In the genomic region with DNA sequence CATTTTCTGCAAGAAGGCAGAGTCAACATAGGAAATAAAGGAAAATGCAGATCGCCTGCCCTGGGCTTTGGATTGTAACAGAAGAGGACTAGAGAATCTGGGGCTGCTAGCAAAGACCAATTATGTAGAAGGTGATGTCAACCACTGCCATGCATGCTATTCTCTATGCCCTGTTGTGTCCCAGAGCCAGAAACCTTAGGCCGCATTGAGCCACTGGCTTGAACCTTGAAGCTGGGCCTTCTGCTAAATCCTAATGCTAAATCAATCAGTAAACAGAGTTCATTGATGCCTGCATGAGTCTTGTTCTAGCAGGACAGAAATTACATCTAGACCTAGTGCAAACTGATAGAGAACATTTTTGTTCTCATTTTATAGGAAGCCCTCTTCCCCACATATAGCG, we compare ENCODE assay signal across 25 mouse cellular contexts. TPM values are rescaled to one million over a fixed set of nuclear protein-coding genes. Genes with fewer than 3 reads are reported as not detected.
DNase-seq lines count a peak whose midpoint lies in the region; ATAC-seq and TF ChIP-seq lines count a peak whose summit lies in the region.
"Had no signal": no experiment of that assay in that cellular context is flagged by ENCODE, and none has a peak within 500 bp of the region (broad histone marks: within the 10 kb centered on the region; RNA-seq: fewer than 3 reads in every experiment).

No protein-coding gene starts in this region.

- peaks cover 97% of the 10 kb centered on the region for H3K27me3 ChIP-seq in forebrain, embryonic 11.5 days (ENCODE audit: control insufficient read depth, insufficient read depth, low read length)
- peaks cover 76% of the 10 kb centered on the region for H3K27me3 ChIP-seq in forebrain, embryonic 15.5 days
- peaks cover 100% of the 10 kb centered on the region for H3K27me3 ChIP-seq in embryonic facial prominence, embryonic 10.5 days (replicated peaks; ENCODE audit: low read depth, poor library complexity, severe bottlenecking)
- peaks cover 65% of the 10 kb centered on the region for H3K27me3 ChIP-seq in hindbrain, postnatal 0 days (ENCODE audit: insufficient read depth, low read length)
- H3K27me3 ChIP-seq in midbrain, embryonic 16.5 days (ENCODE audit: control insufficient read depth, insufficient read depth, low read depth, low read length): peaks cover 33% of the 10 kb centered on the region
- H3K27me3 ChIP-seq in intestine, embryonic 16.5 days (replicated peaks; ENCODE audit: control insufficient read depth, insufficient read depth, low read length): peaks cover 83% of the 10 kb centered on the region
- H3K27me3 ChIP-seq: Patski had no signal

- H3K9ac ChIP-seq in forebrain, embryonic 11.5 days (ENCODE audit: low read length): no peak overlapping the region
- H3K9ac ChIP-seq in forebrain, embryonic 15.5 days (replicated peaks): no peak overlapping the region
- H3K9ac ChIP-seq in hindbrain, postnatal 0 days (replicated peaks; ENCODE audit: low read length): no peak overlapping the region
- peak overlapping the region; percentile 53 for H3K9ac ChIP-seq in midbrain, embryonic 16.5 days (ENCODE audit: low read depth, low read length)
- H3K9ac ChIP-seq in intestine, embryonic 16.5 days (ENCODE audit: low read depth, low read length): no peak overlapping the region
- H3K9ac ChIP-seq: embryonic facial prominence, embryonic 15.5 days; liver, embryonic 14.5 days had no signal

- H3K4me2 ChIP-seq in forebrain, embryonic 11.5 days (ENCODE audit: low read depth, low read length, severe bottlenecking): no peak overlapping the region
- H3K4me2 ChIP-seq in forebrain, embryonic 15.5 days (replicated peaks): no peak overlapping the region
- peak overlapping the region; percentile 13 for H3K4me2 ChIP-seq in hindbrain, postnatal 0 days (ENCODE audit: low read depth, low read length)
- peak overlapping the region; percentile 68 for H3K4me2 ChIP-seq in midbrain, embryonic 16.5 days (ENCODE audit: low read length)
- H3K4me2 ChIP-seq in intestine, embryonic 16.5 days (ENCODE audit: low read depth, low read length): no peak overlapping the region
- H3K4me2 ChIP-seq: embryonic facial prominence, embryonic 15.5 days had no signal

- H3K4me1 ChIP-seq in forebrain, embryonic 11.5 days (replicated peaks; ENCODE audit: control insufficient read depth, insufficient read depth, low read length): peaks cover 14% of the 10 kb centered on the region
- peaks cover 27% of the 10 kb centered on the region for H3K4me1 ChIP-seq in forebrain, embryonic 15.5 days
- peaks cover 57% of the 10 kb centered on the region for H3K4me1 ChIP-seq in embryonic facial prominence, embryonic 10.5 days
- no peaks in the 10 kb centered on the region for H3K4me1 ChIP-seq in hindbrain, postnatal 0 days (ENCODE audit: insufficient read depth, low read length)
- peaks cover 8% of the 10 kb centered on the region for H3K4me1 ChIP-seq in midbrain, embryonic 16.5 days (ENCODE audit: control insufficient read depth, insufficient read depth, low read length)
- peaks cover 20% of the 10 kb centered on the region for H3K4me1 ChIP-seq in intestine, embryonic 16.5 days (ENCODE audit: control insufficient read depth, insufficient read depth, low read length)

- peak; percentile 40 for DNase-seq in forebrain, embryonic 11.5 days (ENCODE audit: low spot score)
- peak; percentile 20 for DNase-seq in embryonic facial prominence, embryonic 10.5 days (ENCODE audit: low spot score)
- DNase-seq in hindbrain, postnatal 0 days (ENCODE audit: low spot score): no peak
- DNase-seq in yolk sac, embryonic 10.5 days (ENCODE audit: low spot score): no peak
- DNase-seq: cerebellum, postnatal 25 days; gastrocnemius, adult 2 months; heart, adult 2 months; layer of hippocampus, postnatal 36 days; left cerebral cortex, postnatal 4 days; lung, postnatal 4 days; thymus, postnatal 25 days had no signal

- H3K36me3 ChIP-seq in forebrain, embryonic 11.5 days (ENCODE audit: control insufficient read depth, insufficient read depth, low read length): no peaks in the 10 kb centered on the region
- no peaks in the 10 kb centered on the region for H3K36me3 ChIP-seq in forebrain, embryonic 15.5 days
- no peaks in the 10 kb centered on the region for H3K36me3 ChIP-seq in embryonic facial prominence, embryonic 10.5 days (replicated peaks)
- H3K36me3 ChIP-seq in hindbrain, postnatal 0 days (ENCODE audit: insufficient read depth, low read length): no peaks in the 10 kb centered on the region
- H3K36me3 ChIP-seq in midbrain, embryonic 16.5 days (ENCODE audit: control insufficient read depth, insufficient read depth, low read length): no peaks in the 10 kb centered on the region
- no peaks in the 10 kb centered on the region for H3K36me3 ChIP-seq in intestine, embryonic 16.5 days (ENCODE audit: control insufficient read depth, insufficient read depth, low read length)
- H3K36me3 ChIP-seq: embryonic facial prominence, embryonic 15.5 days had no signal

- H3K4me3 ChIP-seq in forebrain, embryonic 11.5 days (ENCODE audit: low read depth, low read length): no peak overlapping the region
- no peak overlapping the region for H3K4me3 ChIP-seq in forebrain, embryonic 15.5 days
- no peak overlapping the region for H3K4me3 ChIP-seq in embryonic facial prominence, embryonic 10.5 days
- H3K4me3 ChIP-seq in hindbrain, postnatal 0 days (ENCODE audit: low read length): no peak overlapping the region
- H3K4me3 ChIP-seq in midbrain, embryonic 16.5 days (ENCODE audit: low read depth, low read length): peak overlapping the region; percentile 47
- no peak overlapping the region for H3K4me3 ChIP-seq in intestine, embryonic 16.5 days (ENCODE audit: low read length)
- H3K4me3 ChIP-seq: embryonic facial prominence, embryonic 15.5 days; gastrocnemius, adult 2 months; heart, adult 2 months had no signal

- no peaks in the 10 kb centered on the region for H3K9me3 ChIP-seq in forebrain, embryonic 11.5 days (ENCODE audit: control insufficient read depth, low read length)
- H3K9me3 ChIP-seq in forebrain, embryonic 15.5 days: no peaks in the 10 kb centered on the region
- H3K9me3 ChIP-seq in embryonic facial prominence, embryonic 10.5 days: no peaks in the 10 kb centered on the region
- no peaks in the 10 kb centered on the region for H3K9me3 ChIP-seq in hindbrain, postnatal 0 days (ENCODE audit: low read length)
- H3K9me3 ChIP-seq in midbrain, embryonic 16.5 days (replicated peaks; ENCODE audit: control insufficient read depth, low read length, poor library complexity, severe bottlenecking): no peaks in the 10 kb centered on the region
- H3K9me3 ChIP-seq in intestine, embryonic 16.5 days (ENCODE audit: control insufficient read depth, low read length): no peaks in the 10 kb centered on the region
- H3K9me3 ChIP-seq: embryonic facial prominence, embryonic 15.5 days had no signal

- no peak for ATAC-seq in forebrain, embryonic 11.5 days (replicated peaks; ENCODE audit: low FRiP score)
- no peak for ATAC-seq in forebrain, embryonic 15.5 days (replicated peaks)
- ATAC-seq in hindbrain, postnatal 0 days: no peak
- no peak for ATAC-seq in midbrain, embryonic 16.5 days
- ATAC-seq in intestine, embryonic 16.5 days: no peak
- ATAC-seq in erythroid progenitor cell, adult 5-6 weeks (replicated peaks; ENCODE audit: low FRiP score, poor library complexity, severe bottlenecking): no peak
- ATAC-seq: forebrain, embryonic 16.5 days; inflammation-experienced regulatory T-cells, adult 6 months; Patski had no signal

- no peak overlapping the region for H3K27ac ChIP-seq in forebrain, embryonic 11.5 days (ENCODE audit: low read depth, low read length)
- H3K27ac ChIP-seq in forebrain, embryonic 15.5 days (replicated peaks): no peak overlapping the region
- H3K27ac ChIP-seq in embryonic facial prominence, embryonic 10.5 days (replicated peaks): no peak overlapping the region
- no peak overlapping the region for H3K27ac ChIP-seq in hindbrain, postnatal 0 days
- peak overlapping the region; percentile 85 for H3K27ac ChIP-seq in midbrain, embryonic 16.5 days (ENCODE audit: low read length)
- no peak overlapping the region for H3K27ac ChIP-seq in intestine, embryonic 16.5 days (ENCODE audit: low read length)
- H3K27ac ChIP-seq: embryonic facial prominence, embryonic 15.5 days; gastrocnemius, adult 2 months; heart, adult 2 months; liver, embryonic 14.5 days had no signal

- WGBS in forebrain, embryonic 11.5 days: 8% methylated on average over 3 of the region's 3 CpGs
- 4% methylated on average over 3 of the region's 3 CpGs for WGBS in forebrain, embryonic 15.5 days
- 10% methylated on average over 3 of the region's 3 CpGs for WGBS in embryonic facial prominence, embryonic 10.5 days
- WGBS in hindbrain, postnatal 0 days: 14% methylated on average over 3 of the region's 3 CpGs
- 3% methylated on average over 3 of the region's 3 CpGs for WGBS in midbrain, embryonic 16.5 days
- 17% methylated on average over 3 of the region's 3 CpGs for whole genome bisulfite sequencing in intestine, embryonic 16.5 days

- no peak for TF ChIP-seq CTCF in hindbrain, postnatal 0 days (IDR thresholded peaks at IDR 0.05; ENCODE audit: low read depth)

RNA-seq across cellular contexts. Expression of gene 9230102O04Rik, which starts 3.3 kb away (rescaled TPM):
- not detected in 2 replicates for polyA plus RNA-seq in forebrain, embryonic 11.5 days (2014; fragmentation: Nextera tagmentation; extraction: Ambion mirVana)
- not detected in 2 replicates for polyA plus RNA-seq in forebrain, embryonic 15.5 days (2015; fragmentation: Nextera tagmentation; extraction: Ambion mirVana)
- polyA plus RNA-seq in embryonic facial prominence, embryonic 10.5 days (2016; fragmentation: Nextera tagmentation; extraction: Ambion mirVana): 0.82 TPM in 1 of 2 replicates, not detected in the other
- total RNA-seq in hindbrain, postnatal 0 days (2014; rRNA removed): 1.5 TPM in 1 of 2 replicates, not detected in the other
- polyA plus RNA-seq in hindbrain, postnatal 0 days (2015; fragmentation: Nextera tagmentation; extraction: Ambion mirVana): 0.76 and 1.0 TPM in 2 replicates
- polyA plus RNA-seq in midbrain, embryonic 16.5 days (2015; fragmentation: Nextera tagmentation; extraction: Ambion mirVana): 2.3 and 4.0 TPM in 2 replicates
- not detected in 2 replicates for polyA plus RNA-seq in intestine, embryonic 16.5 days (2015; fragmentation: Nextera tagmentation; extraction: Ambion mirVana)
- not detected in 2 replicates for total RNA-seq in erythroid progenitor cell, adult 5-6 weeks (2015; ENCODE audit: low replicate concordance)
- not detected in 2 replicates for total RNA-seq in erythroid progenitor cell, adult 5-6 weeks (2017; ENCODE audit: low replicate concordance)
- total RNA-seq: gastrocnemius, adult 2 months; heart, adult 2 months; layer of hippocampus, postnatal 36 days; left cerebral cortex, postnatal 4 days; monocyte, adult 5-6 weeks; neutrophil, adult 5-6 weeks had no signal
- polyA plus RNA-seq: forebrain, embryonic 16.5 days; heart, adult 2 months; heart, embryonic 16.5 days; liver, embryonic 14.5 days; Patski; spleen, adult 2 months; stomach, embryonic 16.5 days had no signal

RNA-seq across cellular contexts. Expression of gene Gata3, which starts 3.8 kb away (rescaled TPM):
- 3.4 and 4.2 TPM in 2 replicates for polyA plus RNA-seq in forebrain, embryonic 11.5 days (2014; fragmentation: Nextera tagmentation; extraction: Ambion mirVana)
- polyA plus RNA-seq in forebrain, embryonic 15.5 days (2015; fragmentation: Nextera tagmentation; extraction: Ambion mirVana): 1.1 and 2.3 TPM in 2 replicates
- 24.5 and 29.1 TPM in 2 replicates for polyA plus RNA-seq in embryonic facial prominence, embryonic 10.5 days (2016; fragmentation: Nextera tagmentation; extraction: Ambion mirVana)
- 2.3 and 3.5 TPM in 2 replicates for total RNA-seq in hindbrain, postnatal 0 days (2014; rRNA removed)
- polyA plus RNA-seq in hindbrain, postnatal 0 days (2015; fragmentation: Nextera tagmentation; extraction: Ambion mirVana): 17.6 and 20.5 TPM in 2 replicates
- 84.5 and 92.5 TPM in 2 replicates for polyA plus RNA-seq in midbrain, embryonic 16.5 days (2015; fragmentation: Nextera tagmentation; extraction: Ambion mirVana)
- polyA plus RNA-seq in intestine, embryonic 16.5 days (2015; fragmentation: Nextera tagmentation; extraction: Ambion mirVana): 2.0 and 2.1 TPM in 2 replicates
- total RNA-seq in erythroid progenitor cell, adult 5-6 weeks (2015; ENCODE audit: low replicate concordance): 3.6 and 28.5 TPM in 2 replicates
- 0.08 TPM in 1 of 2 replicates, not detected in the other for total RNA-seq in erythroid progenitor cell, adult 5-6 weeks (2017; ENCODE audit: low replicate concordance)

RNA-seq across cellular contexts. Expression of gene 4930412O13Rik, which starts 5.0 kb away (rescaled TPM):
- polyA plus RNA-seq in forebrain, embryonic 11.5 days (2014; fragmentation: Nextera tagmentation; extraction: Ambion mirVana): not detected in 2 replicates
- polyA plus RNA-seq in forebrain, embryonic 15.5 days (2015; fragmentation: Nextera tagmentation; extraction: Ambion mirVana): not detected in 2 replicates
- polyA plus RNA-seq in embryonic facial prominence, embryonic 10.5 days (2016; fragmentation: Nextera tagmentation; extraction: Ambion mirVana): 2.3 TPM in 2 replicates
- total RNA-seq in hindbrain, postnatal 0 days (2014; rRNA removed): not detected in 2 replicates
- 0.57 and 0.75 TPM in 2 replicates for polyA plus RNA-seq in hindbrain, postnatal 0 days (2015; fragmentation: Nextera tagmentation; extraction: Ambion mirVana)
- 1.1 and 1.6 TPM in 2 replicates for polyA plus RNA-seq in midbrain, embryonic 16.5 days (2015; fragmentation: Nextera tagmentation; extraction: Ambion mirVana)
- polyA plus RNA-seq in intestine, embryonic 16.5 days (2015; fragmentation: Nextera tagmentation; extraction: Ambion mirVana): not detected in 2 replicates
- not detected in 2 replicates for total RNA-seq in erythroid progenitor cell, adult 5-6 weeks (2015; ENCODE audit: low replicate concordance)
- total RNA-seq in erythroid progenitor cell, adult 5-6 weeks (2017; ENCODE audit: low replicate concordance): not detected in 2 replicates
- total RNA-seq: gastrocnemius, adult 2 months; heart, adult 2 months; layer of hippocampus, postnatal 36 days; left cerebral cortex, postnatal 4 days; monocyte, adult 5-6 weeks; neutrophil, adult 5-6 weeks had no signal
- polyA plus RNA-seq: forebrain, embryonic 16.5 days; heart, adult 2 months; heart, embryonic 16.5 days; inflammation-experienced regulatory T-cells, adult 6 months; liver, embryonic 14.5 days; Patski; spleen, adult 2 months; stomach, embryonic 16.5 days had no signal

Comparison
In these comparisons a context has a peak if more than half of its experiments do, and no peak if none do; other contexts are left out.
1. DNase-seq: peak in forebrain, embryonic 11.5 days (single experiment) and embryonic facial prominence, embryonic 10.5 days (single experiment); none in hindbrain, postnatal 0 days (single experiment) and yolk sac, embryonic 10.5 days (single experiment).
2. H3K4me2 ChIP-seq: peak in hindbrain, postnatal 0 days (single experiment) and midbrain, embryonic 16.5 days (single experiment); none in forebrain, embryonic 11.5 days (single experiment), forebrain, embryonic 15.5 days (single experiment) and intestine, embryonic 16.5 days (single experiment).